Mouse (Mus musculus) ES-Bruce4 (cell line): ENCODE results near the gene Grk4. TPM values are rescaled to one million over a fixed set of nuclear protein-coding genes. Genes with fewer than 3 reads are reported as not detected.

ENCODE experiments used
- H3K27ac ChIP-seq: 2 replicates; pipeline ENCODE4 v1.5.1; 2012; ENCODE audit warnings: low read length, inconsistent platforms; ENCODE audit not compliant: insufficient read depth
- H3K27me3 ChIP-seq: 2 replicates; pipeline ENCODE4 v1.6.1; 2012; ENCODE audit warnings: mild to moderate bottlenecking, low read length, inconsistent platforms; ENCODE audit not compliant: control insufficient read depth, poor library complexity, insufficient read depth, severe bottlenecking
- H3K36me3 ChIP-seq: 2 replicates; pipeline ENCODE4 v1.6.1; 2012; ENCODE audit warnings: inconsistent platforms, mild to moderate bottlenecking, low read length, moderate library complexity; ENCODE audit not compliant: control insufficient read depth, poor library complexity, insufficient read depth, severe bottlenecking
- H3K4me1 ChIP-seq: one replicate; pipeline ENCODE4 v1.8.1; 2011; ENCODE audit warnings: low read length; ENCODE audit not compliant: control insufficient read depth, insufficient read depth
- H3K4me3 ChIP-seq: 2 replicates; pipeline ENCODE4 v1.5.1; 2011; ENCODE audit warnings: low read depth, mild to moderate bottlenecking, low read length
- H3K9ac ChIP-seq: 2 replicates; pipeline ENCODE4 v1.6.1; 2012; ENCODE audit warnings: low read depth, mild to moderate bottlenecking, inconsistent platforms; ENCODE audit not compliant: poor library complexity, severe bottlenecking
- H3K9me3 ChIP-seq: replicated peaks from 2 replicates; pipeline ENCODE4 v1.6.1; 2012; ENCODE audit warnings: mild to moderate bottlenecking, low read length, inconsistent platforms; ENCODE audit not compliant: control insufficient read depth, poor library complexity, insufficient read depth, severe bottlenecking
- CTCF ChIP-seq: IDR thresholded peaks from one replicate; pipeline ENCODE4 v1.8.1; 2011; ENCODE audit warnings: low read depth, low read length
- EP300 ChIP-seq: IDR thresholded peaks from 2 replicates; pipeline ENCODE4 v1.6.1; 2011; ENCODE audit warnings: low read depth, low read length; ENCODE audit not compliant: insufficient read depth
- POLR2A ChIP-seq: IDR thresholded peaks from one replicate; pipeline ENCODE4 v1.8.1; 2011; ENCODE audit warnings: low read length; ENCODE audit not compliant: insufficient read depth
- polyA plus RNA-seq: library from polyadenylated mRNA; stranded (reverse); fragments of >200 nt; gene quantifications from 2 replicates; pipeline ENCODE4 v1.2.4, GENCODE M21; 2011; ENCODE audit warnings: low read depth; ENCODE audit not compliant: missing spikeins, insufficient read depth, insufficient read length

Grk4 gene
- 0.25 TPM in 1 of 2 replicates, not detected in the other for polyA plus RNA-seq

DNA sequence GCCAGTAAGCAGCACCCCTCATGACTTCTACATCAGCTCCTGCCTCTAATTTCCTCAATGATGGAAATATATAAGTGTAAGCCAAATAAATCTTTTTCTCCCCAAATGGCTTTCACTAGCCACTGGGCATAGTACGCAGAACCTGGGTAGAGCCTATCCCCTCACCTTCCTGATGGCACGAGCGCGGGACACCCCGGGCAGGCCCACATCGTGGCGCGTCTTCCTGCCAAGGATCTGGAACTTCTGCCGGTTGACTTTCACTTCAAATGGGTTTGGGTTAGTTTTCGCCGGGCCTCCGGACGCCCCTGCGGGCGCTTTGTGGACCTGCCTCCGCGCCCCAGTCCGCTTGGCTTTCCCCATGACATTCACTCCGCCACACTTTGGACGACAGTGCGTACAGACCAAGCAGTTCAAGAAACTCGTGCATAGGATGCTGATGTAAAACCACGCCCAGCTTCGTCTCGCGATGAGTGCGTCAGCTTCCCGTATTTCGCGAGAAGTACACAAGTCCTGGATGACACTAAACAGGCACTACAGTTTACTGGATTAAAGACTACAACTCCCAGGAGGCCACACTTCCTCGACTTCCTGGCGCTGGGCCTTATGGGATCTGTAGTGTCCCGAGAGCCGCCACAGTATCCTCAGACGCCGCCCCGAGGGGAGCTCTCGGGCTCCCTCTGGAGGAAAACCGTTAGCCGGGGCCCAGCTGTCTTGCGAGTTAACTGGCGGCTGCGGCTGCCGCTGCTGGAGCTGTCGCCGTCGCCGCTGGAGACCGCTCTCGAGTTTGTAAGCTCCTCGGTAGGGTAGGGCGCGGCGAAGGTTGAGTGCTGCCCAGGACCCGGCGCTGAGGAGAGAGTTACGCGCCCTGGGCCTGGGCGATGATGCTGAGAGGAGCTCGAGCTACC, at the start of gene Grk4, which contains the start of gene Nop14:
Grk4 (plus strand) TSS at position 694 of the 905 bp plus-strand sequence.
Nop14 (minus strand) TSS at position 463 of the 905 bp plus-strand sequence.
- Histone ChIP-seq H3K36me3 (peaks cover 23% of the 10 kb centered on the region), H3K9me3 (no peaks in the 10 kb centered on the region), H3K27ac (peak within 1 kb of the TSS; percentile 1; the same call in 1 of the 2 replicates), H3K4me3 (peak within 1 kb of the TSS; percentile 81), H3K4me1 (no peaks in the 10 kb centered on the region), H3K27me3 (no peaks in the 10 kb centered on the region), H3K9ac (peak within 1 kb of the TSS; percentile 50)
- TF ChIP-seq POLR2A (peak; percentile 98), EP300 (no peak), CTCF (peak; percentile 69)

DNA sequence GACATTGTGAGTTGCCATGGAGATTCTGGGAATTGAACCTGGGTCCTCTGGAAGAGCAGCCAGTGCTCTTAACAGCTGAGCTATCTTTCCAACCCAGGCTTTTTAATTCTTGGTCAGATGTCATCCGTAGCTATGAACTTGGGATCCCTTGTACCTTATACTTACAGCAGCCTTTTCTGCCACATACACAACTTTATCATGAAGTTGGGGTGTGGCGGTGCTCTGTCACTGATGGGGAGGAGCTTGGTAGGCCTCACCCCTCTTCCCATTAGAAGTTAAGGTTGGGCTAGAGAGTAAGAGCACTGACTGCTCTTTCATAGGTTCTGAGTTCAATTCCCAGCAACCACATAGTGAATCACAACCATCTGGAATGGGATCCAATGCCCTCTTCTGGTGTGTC, 27.2 kb upstream of the Grk4 start:
- H3K9ac ChIP-seq = no peak overlapping the region
- no peaks in the 10 kb centered on the region for H3K9me3 ChIP-seq
- no peak overlapping the region; the same call in 1 of the 2 replicates for H3K27ac ChIP-seq
- no peaks in the 10 kb centered on the region for H3K27me3 ChIP-seq
- H3K4me1 ChIP-seq = peaks cover 9% of the 10 kb centered on the region
- TF ChIP-seq EP300 = no peak
- no peak for TF ChIP-seq POLR2A
- no peak for TF ChIP-seq CTCF
- H3K4me3 ChIP-seq = no peak overlapping the region
- peaks cover 3% of the 10 kb centered on the region; the same call in 1 of the 2 replicates for H3K36me3 ChIP-seq

GRCm38 (mm10) chr5:34633641-34634040, 26.5 kb upstream of the Grk4 start:
- Histone ChIP-seq H3K27me3 (no peaks in the 10 kb centered on the region), H3K36me3 (peaks cover 5% of the 10 kb centered on the region), H3K4me1 (peaks cover 9% of the 10 kb centered on the region), H3K9ac (no peak overlapping the region), H3K27ac (no peak overlapping the region), H3K4me3 (no peak overlapping the region), H3K9me3 (no peaks in the 10 kb centered on the region)
- TF ChIP-seq POLR2A (no peak), EP300 (no peak), CTCF (no peak)

DNA sequence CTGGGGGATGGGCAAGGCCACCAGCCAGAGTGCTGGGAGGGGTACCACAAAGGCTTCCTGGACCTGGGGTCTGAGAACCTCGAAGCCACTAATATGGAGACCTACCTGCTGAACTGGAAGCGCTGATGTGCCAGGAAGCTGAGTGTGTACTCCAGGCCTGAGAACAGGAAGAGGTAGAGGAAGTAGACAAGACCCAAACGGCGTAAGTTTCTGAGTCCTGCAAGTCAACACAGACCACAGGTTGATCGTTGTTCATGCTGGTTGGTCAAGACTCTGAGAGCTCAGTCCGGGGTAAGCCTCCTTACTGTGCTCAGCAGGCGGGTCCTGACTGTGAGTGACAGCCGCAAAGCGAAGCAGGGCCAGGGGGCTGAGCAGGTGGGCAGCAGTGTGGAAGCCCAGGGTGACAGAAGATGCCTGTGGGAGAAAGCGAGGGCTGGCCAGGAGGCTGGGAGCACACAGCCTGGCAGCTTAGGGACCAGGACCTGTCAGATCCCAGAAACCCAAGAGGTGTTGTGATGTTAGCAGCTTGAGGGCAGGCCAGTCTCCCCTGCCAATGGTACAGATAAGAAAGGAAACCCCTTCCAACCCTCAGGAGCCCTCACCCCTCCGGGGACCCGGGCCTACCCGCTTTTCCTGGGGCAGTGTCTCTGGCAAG, 25.3 kb upstream of the Grk4 start:
- Histone ChIP-seq H3K9me3 (no peaks in the 10 kb centered on the region), H3K4me3 (no peak overlapping the region), H3K27ac (no peak overlapping the region), H3K9ac (no peak overlapping the region), H3K27me3 (no peaks in the 10 kb centered on the region), H3K4me1 (peaks cover 9% of the 10 kb centered on the region), H3K36me3 (peaks cover 12% of the 10 kb centered on the region)
- TF ChIP-seq POLR2A (no peak), EP300 (no peak), CTCF (no peak)

DNA sequence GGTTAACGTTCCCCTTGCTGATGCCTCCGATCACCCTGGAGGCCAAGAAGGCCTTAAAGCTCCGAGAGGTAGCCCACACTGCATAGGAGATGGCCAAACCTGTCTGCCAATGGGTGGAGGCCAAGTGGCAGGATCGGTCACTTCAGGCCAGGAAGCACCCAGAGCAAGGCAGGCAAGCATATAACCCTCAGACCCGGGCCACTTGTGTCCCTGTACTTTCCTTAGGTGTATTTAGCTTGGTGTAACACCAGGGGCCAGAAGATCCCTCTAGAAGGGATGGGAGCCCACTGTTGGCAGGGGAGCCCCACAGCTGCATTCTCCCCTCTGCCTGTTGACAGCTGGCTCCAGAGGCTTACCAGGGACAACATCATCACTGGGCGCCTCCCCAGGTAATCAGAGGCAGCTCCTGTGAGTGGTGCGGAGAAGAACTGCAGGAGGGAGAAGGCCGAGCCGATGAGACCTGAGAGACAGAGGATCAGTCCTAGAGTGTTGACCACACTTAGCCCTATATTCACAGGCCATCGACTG, 24.4 kb upstream of the Grk4 start:
- TF ChIP-seq CTCF (no peak), POLR2A (no peak), EP300 (no peak)
- H3K9me3 ChIP-seq = no peaks in the 10 kb centered on the region
- H3K4me3 ChIP-seq = peak overlapping the region; percentile 36
- H3K27ac ChIP-seq = no peak overlapping the region
- H3K27me3 ChIP-seq = no peaks in the 10 kb centered on the region
- peaks cover 9% of the 10 kb centered on the region for H3K4me1 ChIP-seq
- peak overlapping the region; percentile 25 for H3K9ac ChIP-seq
- peaks cover 20% of the 10 kb centered on the region for H3K36me3 ChIP-seq
